Mouse (Mus musculus) midbrain, embryonic 14.5 days (tissue): ENCODE data around the gene Map4k4. TPM values are rescaled to one million over a fixed set of nuclear protein-coding genes. Genes with fewer than 3 reads are reported as not detected.

Experiments used
- ATAC-seq: fragments of 200-750 bp; cut with Nextera tagmentation; 2 replicates; pipeline ENCODE4 v1.8.0; 2017; ENCODE audit warnings: moderate number of reproducible peaks, moderate library complexity; ENCODE audit not compliant: low FRiP score, low TSS enrichment
- DNase-seq: peaks from one replicate; pipeline ENCODE4 v3.0.0-alpha.2; 2015
- H3K27ac ChIP-seq: fragments of 300-500 bp; sonication (generic); replicated peaks from 2 replicates; pipeline ENCODE4 v1.5.1; 2014; ENCODE audit warnings: mild to moderate bottlenecking, low read depth, low read length, moderate library complexity
- H3K27me3 ChIP-seq: fragments of 300-500 bp; sonication (generic); 2 replicates; pipeline ENCODE4 v1.6.1; 2014; ENCODE audit warnings: low read length, control low read depth, mixed read lengths; ENCODE audit not compliant: control insufficient read depth, insufficient read depth
- H3K36me3 ChIP-seq: fragments of 300-500 bp; sonication (generic); 2 replicates; pipeline ENCODE4 v1.6.1; 2014; ENCODE audit warnings: low read length, control low read depth; ENCODE audit not compliant: control insufficient read depth, insufficient read depth
- H3K4me1 ChIP-seq: fragments of 300-500 bp; sonication (generic); 2 replicates; pipeline ENCODE4 v1.6.1; 2014; ENCODE audit warnings: mild to moderate bottlenecking, antibody characterized with exemption, low read length, control low read depth; ENCODE audit not compliant: control insufficient read depth, insufficient read depth
- H3K4me2 ChIP-seq: fragments of 300-500 bp; sonication (generic); 2 replicates; pipeline ENCODE4 v1.6.1; 2014; ENCODE audit warnings: mild to moderate bottlenecking, low read length, moderate library complexity
- H3K4me3 ChIP-seq: fragments of 300-500 bp; sonication (generic); replicated peaks from 2 replicates; pipeline ENCODE4 v1.5.1; 2014; ENCODE audit warnings: low read depth, low read length
- H3K9ac ChIP-seq: fragments of 300-500 bp; sonication (generic); replicated peaks from 2 replicates; pipeline ENCODE4 v1.6.1; 2014; ENCODE audit warnings: mild to moderate bottlenecking, low read length, moderate library complexity
- H3K9me3 ChIP-seq: fragments of 300-500 bp; sonication (generic); 2 replicates; pipeline ENCODE4 v1.6.1; 2016; ENCODE audit warnings: low read length, control low read depth, mixed read lengths; ENCODE audit not compliant: control insufficient read depth
- WGBS: fragments of 180-500 bp; shearing (Covaris S2); extraction: QIAGEN DNeasy Blood & Tissue Kit; methylation state at CpG from one replicate; pipeline ENCODE4 v1.1.7; 2014; 5-methylcytosine and 5-hydroxymethylcytosine counted together
- polyA plus RNA-seq: library from polyadenylated mRNA; unstranded; fragments of >200 nt; fragmentation: Nextera tagmentation; extraction: Ambion mirVana; gene quantifications from 2 replicates; pipeline ENCODE4 v1.2.1, GENCODE M21; 2014

The Map4k4 gene
- polyA plus RNA-seq, 1 experiment from 2014 or later = 56.7 TPM

- Histone ChIP-seq H3K4me3 (no peak overlapping the region), H3K9me3 (no peaks in the 10 kb centered on the region), H3K27me3 (no peaks in the 10 kb centered on the region), H3K4me1 (peaks cover 14% of the 10 kb centered on the region), H3K9ac (no peak overlapping the region), H3K4me2 (no peak overlapping the region), H3K27ac (no peak overlapping the region), H3K36me3 (peaks cover 13% of the 10 kb centered on the region)
- no peak for ATAC-seq
- no peak for DNase-seq
- WGBS = 60% methylated on average over 2 of the region's 2 CpGs
Observed at GRCm38 (mm10) chr1:39969771-39970406, 69.2 kb downstream of the Map4k4 start.

- H3K4me3 ChIP-seq = no peak overlapping the region
- peaks cover 34% of the 10 kb centered on the region for H3K36me3 ChIP-seq
- no peak overlapping the region for H3K9ac ChIP-seq
- ATAC-seq (no peak), DNase-seq (no peak)
- no peaks in the 10 kb centered on the region for H3K27me3 ChIP-seq
- 72% methylated on average over 7 of the region's 7 CpGs for WGBS
- H3K9me3 ChIP-seq = no peaks in the 10 kb centered on the region
- 0 out of 2 replicates have a peak overlapping the region, but pooled peaks have one; percentile 10 for H3K27ac ChIP-seq
- no peak overlapping the region for H3K4me2 ChIP-seq
- peaks cover 14% of the 10 kb centered on the region for H3K4me1 ChIP-seq
Observed at GRCm38 (mm10) chr1:39972411-39972810, 71.7 kb downstream of the Map4k4 start.

GRCm38 (mm10) chr1:39973911-39974310 lies 73.2 kb downstream of the Map4k4 start:
- no peak overlapping the region for H3K4me3 ChIP-seq
- DNase-seq (no peak), ATAC-seq (no peak)
- no peak overlapping the region for H3K9ac ChIP-seq
- WGBS = 82% methylated on average over 4 of the region's 4 CpGs
- no peak overlapping the region; the same call in 1 of the 2 replicates for H3K27ac ChIP-seq
- peaks cover 12% of the 10 kb centered on the region for H3K4me1 ChIP-seq
- peaks cover 47% of the 10 kb centered on the region for H3K36me3 ChIP-seq
- no peaks in the 10 kb centered on the region for H3K9me3 ChIP-seq
- H3K27me3 ChIP-seq = no peaks in the 10 kb centered on the region
- no peak overlapping the region for H3K4me2 ChIP-seq

GRCm38 (mm10) chr1:39975005-39975404 lies 74.3 kb downstream of the Map4k4 start:
- Histone ChIP-seq H3K9me3 (no peaks in the 10 kb centered on the region), H3K27me3 (no peaks in the 10 kb centered on the region), H3K27ac (no peak overlapping the region), H3K9ac (no peak overlapping the region), H3K36me3 (peaks cover 57% of the 10 kb centered on the region), H3K4me3 (no peak overlapping the region), H3K4me1 (peaks cover 3% of the 10 kb centered on the region; the same call in 1 of the 2 replicates), H3K4me2 (no peak overlapping the region)
- no peak for ATAC-seq
- WGBS = 91% methylated on average over 2 of the region's 2 CpGs
- DNase-seq = no peak

DNA sequence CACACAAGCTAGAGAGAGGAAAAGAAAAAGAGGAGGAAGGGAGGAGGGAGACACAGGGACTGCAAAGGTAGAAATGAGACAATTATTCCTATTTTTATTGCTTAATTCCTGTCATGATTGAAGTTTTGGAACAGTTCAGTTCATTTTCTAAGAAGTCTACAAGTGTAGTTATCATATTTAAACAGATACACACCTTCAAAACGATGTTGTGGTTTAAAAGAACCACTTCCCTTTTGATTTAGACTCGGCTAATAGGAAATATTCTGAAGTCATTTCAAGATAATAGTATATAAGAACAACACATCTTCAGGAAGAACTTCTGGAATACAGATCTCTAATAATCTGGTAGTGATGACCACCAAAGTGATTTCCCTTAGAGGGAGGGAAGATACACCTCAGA lies 75.4 kb downstream of the Map4k4 start:
- WGBS = 90% methylated on average over 2 of the region's 2 CpGs

GRCm38 (mm10) chr1:39976847-39977744 lies 76.4 kb downstream of the Map4k4 start:
- ATAC-seq (peak; percentile 14; the same call in 1 of the 2 replicates), DNase-seq (peak; percentile 42)
- H3K27ac ChIP-seq = 0 out of 2 replicates have a peak overlapping the region, but pooled peaks have one; percentile 32
- peaks cover 76% of the 10 kb centered on the region for H3K36me3 ChIP-seq
- no peak overlapping the region for H3K9ac ChIP-seq
- no peaks in the 10 kb centered on the region for H3K4me1 ChIP-seq
- H3K9me3 ChIP-seq = no peaks in the 10 kb centered on the region
- H3K4me2 ChIP-seq = no peak overlapping the region
- H3K4me3 ChIP-seq = no peak overlapping the region
- WGBS = 66% methylated on average over 11 of the region's 11 CpGs
- no peaks in the 10 kb centered on the region for H3K27me3 ChIP-seq

More for the DNA sequence above, 75.4 kb downstream of the Map4k4 start:
- Histone ChIP-seq H3K36me3 (peaks cover 66% of the 10 kb centered on the region), H3K27ac (no peak overlapping the region), H3K9ac (no peak overlapping the region), H3K27me3 (no peaks in the 10 kb centered on the region), H3K4me2 (no peak overlapping the region), H3K4me3 (no peak overlapping the region), H3K9me3 (no peaks in the 10 kb centered on the region), H3K4me1 (no peaks in the 10 kb centered on the region)
- DNase-seq (no peak), ATAC-seq (no peak)

DNA sequence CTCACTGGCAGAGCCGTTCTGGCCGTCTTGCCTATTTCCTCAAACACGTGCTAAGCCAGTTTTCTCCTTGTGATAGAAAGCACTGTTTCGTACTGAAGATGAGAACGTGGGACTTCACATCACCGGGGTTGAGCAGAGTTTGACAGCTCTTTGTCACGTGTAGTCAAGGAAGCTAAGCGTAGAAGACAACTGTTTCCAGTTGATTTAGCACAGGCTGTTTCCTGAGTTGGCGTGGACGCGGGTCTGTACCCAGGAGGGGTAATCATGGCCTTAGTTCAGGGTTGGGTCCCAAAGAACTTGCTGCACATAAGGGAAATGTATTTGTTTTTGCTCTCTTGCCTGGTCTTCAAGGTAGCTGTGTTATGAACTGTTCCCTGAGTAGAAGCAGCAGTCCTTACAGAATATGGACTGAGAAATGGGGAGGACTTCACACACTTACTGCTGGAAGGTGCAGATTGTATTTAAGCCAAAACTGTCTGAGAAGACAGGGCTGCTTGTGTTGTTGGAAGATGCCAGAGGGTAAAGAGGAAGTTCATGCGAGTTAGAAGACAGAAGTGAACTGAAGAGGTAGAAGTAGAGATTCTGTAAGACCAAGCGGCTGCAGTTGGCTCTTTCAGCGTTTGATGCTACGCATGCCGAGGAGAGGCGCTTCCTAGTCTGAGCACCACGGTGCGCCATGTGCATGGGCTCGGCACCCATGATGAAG lies 78.2 kb downstream of the Map4k4 start:
- 88% methylated on average over 20 of the region's 20 CpGs for WGBS
- H3K27me3 ChIP-seq = no peaks in the 10 kb centered on the region
- no peaks in the 10 kb centered on the region for H3K9me3 ChIP-seq
- H3K4me1 ChIP-seq = no peaks in the 10 kb centered on the region
- no peak overlapping the region for H3K4me2 ChIP-seq
- ATAC-seq (no peak), DNase-seq (no peak)
- H3K36me3 ChIP-seq = peaks cover 88% of the 10 kb centered on the region
- no peak overlapping the region for H3K9ac ChIP-seq
- H3K4me3 ChIP-seq = no peak overlapping the region
- H3K27ac ChIP-seq = no peak overlapping the region

DNA sequence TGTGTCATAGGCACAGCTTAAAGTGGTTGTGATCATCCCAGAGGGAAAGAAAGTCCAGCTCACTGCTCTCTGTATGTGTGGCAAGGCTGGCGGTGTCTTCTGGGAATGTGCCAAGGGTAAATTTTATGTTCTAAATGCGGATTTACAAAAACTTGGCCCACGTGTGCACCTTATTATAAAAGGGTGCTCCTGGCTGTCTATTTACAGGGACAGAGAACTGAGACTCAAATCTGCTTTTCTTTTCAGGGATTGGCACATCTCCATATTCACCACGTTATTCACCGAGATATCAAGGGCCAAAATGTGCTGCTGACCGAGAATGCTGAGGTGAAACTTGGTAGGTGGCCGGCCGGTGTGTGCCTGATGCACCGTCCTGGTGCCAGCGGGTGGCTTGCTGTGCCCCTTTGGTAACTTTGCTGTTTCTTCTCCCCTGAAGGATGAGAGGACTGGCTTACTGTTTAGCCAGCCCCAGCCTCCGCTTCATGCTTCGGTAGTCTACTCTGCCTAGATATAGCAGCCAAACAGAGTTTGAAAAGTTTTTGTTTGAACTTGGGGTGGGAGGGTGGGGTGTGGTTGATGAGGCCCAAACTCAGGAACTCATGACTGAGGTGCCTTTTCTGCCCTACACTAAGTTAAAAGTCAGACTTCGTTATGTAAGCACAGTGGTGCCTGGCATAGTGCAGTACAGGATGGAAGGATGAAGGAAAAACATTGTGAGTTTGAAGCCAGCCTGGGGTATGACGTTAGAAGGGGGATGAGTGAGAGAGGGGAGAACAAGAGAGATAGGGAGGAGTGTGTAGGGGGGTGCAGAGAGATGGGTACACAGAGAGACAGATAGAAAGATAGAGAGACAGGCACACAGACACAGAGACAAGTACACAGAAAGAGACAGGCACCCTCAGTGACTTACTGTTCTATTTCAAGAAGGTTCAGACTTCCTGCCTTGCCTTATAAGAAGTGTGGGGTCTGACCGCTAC lies 79.9 kb downstream of the Map4k4 start:
- no peaks in the 10 kb centered on the region for H3K27me3 ChIP-seq
- H3K4me2 ChIP-seq = no peak overlapping the region
- H3K36me3 ChIP-seq = peaks cover 88% of the 10 kb centered on the region
- no peak for DNase-seq
- no peak overlapping the region for H3K27ac ChIP-seq
- no peak for ATAC-seq
- no peaks in the 10 kb centered on the region for H3K4me1 ChIP-seq
- H3K9me3 ChIP-seq = no peaks in the 10 kb centered on the region
- no peak overlapping the region for H3K9ac ChIP-seq
- 86% methylated on average over 15 of the region's 15 CpGs for WGBS
- H3K4me3 ChIP-seq = no peak overlapping the region
